12 mouse cellular contexts compared by ENCODE assay signal in genomic region chr13:75523293-75524278, GRCm38 (mm10).
DNase-seq lines count a peak whose midpoint lies in the region; ATAC-seq and TF ChIP-seq lines count a peak whose summit lies in the region.
"Had no signal": no experiment of that assay in that cellular context is flagged by ENCODE, and none has a peak within 500 bp of the region (broad histone marks: within the 10 kb centered on the region; RNA-seq: fewer than 3 reads in every experiment).

No protein-coding gene starts in this region.

- H3K36me3 ChIP-seq in kidney, embryonic 15.5 days: no peaks in the 10 kb centered on the region
- H3K36me3 ChIP-seq in kidney, adult 2 months (ENCODE audit: control insufficient read depth, insufficient read depth, low read length): no peaks in the 10 kb centered on the region
- H3K36me3 ChIP-seq in neural tube, embryonic 11.5 days (ENCODE audit: control insufficient read depth, insufficient read depth, low read length): no peaks in the 10 kb centered on the region
- no peaks in the 10 kb centered on the region for H3K36me3 ChIP-seq in stomach, postnatal 0 days (ENCODE audit: control insufficient read depth, insufficient read depth, low read length)
- H3K36me3 ChIP-seq: intestine, embryonic 15.5 days had no signal

- DNase-seq in cerebellum, adult 8-10 months: no peak
- no peak for DNase-seq in kidney, adult 2 months
- DNase-seq in neural tube, embryonic 11.5 days (ENCODE audit: low spot score): no peak
- DNase-seq in neural tube, embryonic 10.5 days (ENCODE audit: extremely low spot score, low spot score): no peak
- DNase-seq in stomach, postnatal 0 days (ENCODE audit: low spot score): no peak
- no peak for DNase-seq in ovary, postnatal 10 days (ENCODE audit: low spot score)
- DNase-seq: heart, adult 11 months; spleen, adult 18-20 months had no signal

- no peaks in the 10 kb centered on the region for H3K9me3 ChIP-seq in kidney, embryonic 15.5 days (replicated peaks)
- no peaks in the 10 kb centered on the region for H3K9me3 ChIP-seq in neural tube, embryonic 11.5 days (ENCODE audit: control insufficient read depth, low read length)
- no peaks in the 10 kb centered on the region for H3K9me3 ChIP-seq in stomach, postnatal 0 days (ENCODE audit: control insufficient read depth, low read length)
- H3K9me3 ChIP-seq: intestine, embryonic 15.5 days had no signal

- 73% methylated on average over 4 of the region's 4 CpGs for WGBS in kidney, embryonic 15.5 days
- WGBS in kidney, adult 2 months: 64% methylated on average over 4 of the region's 4 CpGs
- 71% methylated on average over 4 of the region's 4 CpGs for WGBS in neural tube, embryonic 11.5 days
- WGBS in stomach, postnatal 0 days: 67% methylated on average over 4 of the region's 4 CpGs

- no peak overlapping the region for H3K4me3 ChIP-seq in kidney, embryonic 15.5 days (replicated peaks)
- no peak overlapping the region for H3K4me3 ChIP-seq in kidney, adult 2 months (ENCODE audit: insufficient read depth, low read depth, low read length)
- no peak overlapping the region for H3K4me3 ChIP-seq in neural tube, embryonic 11.5 days (ENCODE audit: low read depth, low read length)
- H3K4me3 ChIP-seq in stomach, postnatal 0 days (ENCODE audit: low read depth, low read length): no peak overlapping the region
- H3K4me3 ChIP-seq: intestine, embryonic 15.5 days had no signal

- H3K9ac ChIP-seq in kidney, embryonic 15.5 days: no peak overlapping the region
- no peak overlapping the region for H3K9ac ChIP-seq in neural tube, embryonic 11.5 days (ENCODE audit: low read length)
- H3K9ac ChIP-seq in stomach, postnatal 0 days (ENCODE audit: low read length): no peak overlapping the region
- H3K9ac ChIP-seq: intestine, embryonic 15.5 days had no signal

- no peaks in the 10 kb centered on the region for H3K4me1 ChIP-seq in kidney, embryonic 15.5 days
- H3K4me1 ChIP-seq in kidney, adult 2 months (ENCODE audit: control insufficient read depth, insufficient read depth, low read length): no peaks in the 10 kb centered on the region
- no peaks in the 10 kb centered on the region for H3K4me1 ChIP-seq in neural tube, embryonic 11.5 days (ENCODE audit: control insufficient read depth, insufficient read depth, low read length)
- no peaks in the 10 kb centered on the region for H3K4me1 ChIP-seq in stomach, postnatal 0 days (replicated peaks; ENCODE audit: control insufficient read depth, insufficient read depth)
- H3K4me1 ChIP-seq: intestine, embryonic 15.5 days had no signal

- H3K27ac ChIP-seq in kidney, embryonic 15.5 days: no peak overlapping the region
- H3K27ac ChIP-seq in kidney, adult 2 months (ENCODE audit: insufficient read depth, low read depth, low read length): no peak overlapping the region
- H3K27ac ChIP-seq in neural tube, embryonic 11.5 days (ENCODE audit: low read depth, low read length): no peak overlapping the region
- H3K27ac ChIP-seq in stomach, postnatal 0 days (replicated peaks): no peak overlapping the region
- H3K27ac ChIP-seq: intestine, embryonic 15.5 days had no signal

- TF ChIP-seq EP300 in stomach, postnatal 0 days (optimal IDR thresholded peaks at IDR 0.05): no peak

- no peak for TF ChIP-seq POLR2A in kidney, adult 2 months (IDR thresholded peaks at IDR 0.05; ENCODE audit: low read depth, low read length)

- no peak for TF ChIP-seq CTCF in kidney, adult 2 months (conservative IDR thresholded peaks at IDR 0.05; ENCODE audit: insufficient read depth, insufficient read length, low read depth, low read length)
- no peak for TF ChIP-seq CTCF in stomach, postnatal 0 days (IDR thresholded peaks at IDR 0.05; ENCODE audit: low read depth)

- H3K27me3 ChIP-seq in kidney, embryonic 15.5 days: no peaks in the 10 kb centered on the region
- H3K27me3 ChIP-seq in kidney, adult 2 months (replicated peaks; ENCODE audit: control insufficient read depth, insufficient read depth, low read length): no peaks in the 10 kb centered on the region
- no peaks in the 10 kb centered on the region for H3K27me3 ChIP-seq in neural tube, embryonic 11.5 days (ENCODE audit: control insufficient read depth, insufficient read depth, low read length)
- H3K27me3 ChIP-seq in stomach, postnatal 0 days (ENCODE audit: control insufficient read depth, insufficient read depth, low read length): no peaks in the 10 kb centered on the region
- H3K27me3 ChIP-seq: intestine, embryonic 15.5 days had no signal

- H3K4me2 ChIP-seq in kidney, embryonic 15.5 days: no peak overlapping the region
- H3K4me2 ChIP-seq in neural tube, embryonic 11.5 days (ENCODE audit: low read depth): no peak overlapping the region
- H3K4me2 ChIP-seq in stomach, postnatal 0 days (replicated peaks; ENCODE audit: low read depth): no peak overlapping the region
- H3K4me2 ChIP-seq: intestine, embryonic 15.5 days; liver, embryonic 11.5 days had no signal

- peak; percentile 45; the same call in 1 of the 2 replicates for ATAC-seq in cerebellum, adult (ENCODE audit: insufficient number of reproducible peaks, low FRiP score, low TSS enrichment)
- ATAC-seq in kidney, embryonic 15.5 days (replicated peaks; ENCODE audit: low FRiP score): peak; percentile 58; the same call in 1 of the 2 replicates
- ATAC-seq in neural tube, embryonic 11.5 days (ENCODE audit: insufficient read depth, low FRiP score, low TSS enrichment): peak; percentile 36; the same call in 1 of the 2 replicates
- 0 out of 2 replicates have a peak, but pooled peaks have one; percentile 45 for ATAC-seq in stomach, postnatal 0 days (ENCODE audit: low FRiP score, low TSS enrichment)
- ATAC-seq: intestine, embryonic 15.5 days had no signal
